Mouse (Mus musculus): ENCODE data around the gene Zfp362.

Zfp362 gene

GRCm38 (mm10) chr4:128729709-128730037 is 76.2 kb downstream of the Zfp362 start:
- DNase-seq (ENCODE audit: low spot score): no peak

- DNase-seq (ENCODE audit: low spot score): no peak
Observed at GRCm38 (mm10) chr4:128729033-128729708, 76.7 kb downstream of the Zfp362 start.

GRCm38 (mm10) chr4:128728431-128728851 is 77.4 kb downstream of the Zfp362 start:
- no peak for DNase-seq (ENCODE audit: low spot score)

GRCm38 (mm10) chr4:128727721-128728430 is 78.0 kb downstream of the Zfp362 start:
- peak; percentile 44 for DNase-seq (ENCODE audit: low spot score)

DNA sequence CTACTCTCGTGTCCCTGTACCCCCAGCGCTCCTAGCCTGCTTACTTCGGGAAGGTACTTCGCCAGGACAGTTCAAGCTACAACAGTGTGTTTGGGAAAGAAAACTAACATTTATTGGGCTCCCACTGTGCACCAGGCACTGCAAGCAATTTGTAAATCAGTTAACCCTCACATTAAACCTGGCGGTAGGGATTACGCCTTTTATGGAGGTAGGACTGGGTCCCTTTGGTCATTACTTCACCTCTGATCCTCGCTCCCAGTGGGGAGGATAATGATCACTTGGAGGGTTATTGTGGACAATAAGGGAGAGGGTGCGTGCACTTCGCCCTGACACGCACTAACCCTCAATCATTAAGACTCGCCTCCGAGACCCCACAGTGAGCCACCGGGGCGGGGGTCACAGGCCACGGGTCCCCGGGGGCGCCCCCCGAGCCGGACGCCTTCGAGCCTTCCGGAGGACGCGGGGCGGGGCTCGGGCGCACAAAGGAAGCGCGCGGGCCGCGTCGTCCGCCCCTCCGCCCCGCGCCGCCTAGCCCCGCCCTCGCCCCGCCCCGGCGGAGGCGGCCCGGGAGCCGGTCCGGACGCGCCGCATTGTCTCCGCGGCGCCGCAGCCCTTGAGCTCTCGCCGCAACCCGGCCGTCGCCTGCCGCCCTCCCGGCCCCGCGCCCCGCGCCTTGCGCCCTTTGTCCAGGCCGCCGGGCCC is 78.7 kb downstream of the Zfp362 start:
- DNase-seq (ENCODE audit: low spot score): peak; percentile 81

DNA sequence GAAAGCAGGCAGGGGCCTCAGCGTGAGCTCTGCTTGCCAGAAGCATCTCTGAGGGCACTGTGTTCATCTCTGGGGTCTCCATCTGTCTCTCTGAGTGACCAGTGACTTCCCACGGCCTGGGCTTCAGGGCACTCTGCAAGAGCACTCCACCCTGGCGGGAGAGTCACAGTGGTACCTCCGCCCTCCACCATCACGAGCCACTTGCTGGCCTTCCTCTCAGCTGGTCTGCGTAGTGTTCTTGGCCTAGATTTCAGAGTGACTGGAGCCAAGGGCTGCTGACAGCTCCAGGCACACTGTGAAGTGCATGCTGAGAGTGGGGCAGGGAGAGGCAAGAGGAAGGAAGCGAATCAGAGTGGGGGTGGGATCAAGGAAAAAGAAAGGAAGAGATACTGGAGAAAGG is 81.8 kb downstream of the Zfp362 start:
- no peak for DNase-seq (ENCODE audit: low spot score)

DNA sequence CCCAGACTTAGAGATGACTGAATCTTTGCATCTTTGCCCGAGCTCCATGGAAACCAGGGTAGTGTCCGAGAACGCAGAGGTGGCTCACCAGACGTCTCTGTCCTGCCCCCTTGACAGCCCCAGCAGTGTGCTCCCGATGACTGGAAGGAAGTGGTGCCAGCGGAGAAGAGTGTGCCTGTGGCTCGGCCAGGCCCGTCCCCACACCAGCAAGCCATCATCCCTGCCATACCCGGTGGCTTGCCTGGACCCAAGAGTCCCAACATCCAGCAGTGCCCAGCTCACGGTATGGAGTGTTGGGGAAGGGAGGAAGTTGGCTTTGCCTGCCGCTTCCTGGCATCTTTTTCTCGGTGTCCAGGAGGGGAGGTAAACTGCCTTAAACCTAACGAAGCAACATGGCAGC is 82.4 kb downstream of the Zfp362 start:
- DNase-seq (ENCODE audit: low spot score): no peak
